Mouse (Mus musculus) intestine, embryonic 14.5 days (tissue): ENCODE measurements around the gene Ap1g2. TPM values are rescaled to one million over a fixed set of nuclear protein-coding genes. Genes with fewer than 3 reads are reported as not detected.

Experiments
- ATAC-seq: fragments of 200-750 bp; cut with Nextera tagmentation; replicated peaks from 2 replicates; pipeline ENCODE4 v1.8.0; 2017; ENCODE audit warnings: low read depth, moderate number of reproducible peaks, moderate TSS enrichment, moderate library complexity; ENCODE audit not compliant: low FRiP score, low TSS enrichment
- DNase-seq: peaks from one replicate; pipeline ENCODE4 v3.0.0-alpha.2; 2018; ENCODE audit warnings: low spot score
- H3K27ac ChIP-seq: fragments of 300-500 bp; sonication (generic); 2 replicates; pipeline ENCODE4 v1.5.1; 2014; ENCODE audit warnings: low read depth, mild to moderate bottlenecking, control low read depth
- H3K27me3 ChIP-seq: fragments of 300-500 bp; sonication (generic); replicated peaks from 2 replicates; pipeline ENCODE4 v1.6.1; 2014; ENCODE audit warnings: low read length, control low read depth; ENCODE audit not compliant: control insufficient read depth, insufficient read depth
- H3K36me3 ChIP-seq: fragments of 300-500 bp; sonication (generic); 2 replicates; pipeline ENCODE4 v1.6.1; 2014; ENCODE audit warnings: low read length, control low read depth; ENCODE audit not compliant: control insufficient read depth, insufficient read depth
- H3K4me1 ChIP-seq: fragments of 300-500 bp; sonication (generic); replicated peaks from 2 replicates; pipeline ENCODE4 v1.6.1; 2014; ENCODE audit warnings: low read length, control low read depth, mixed read lengths; ENCODE audit not compliant: control insufficient read depth, insufficient read depth
- H3K4me2 ChIP-seq: fragments of 300-500 bp; sonication (generic); 2 replicates; pipeline ENCODE4 v1.6.1; 2014; ENCODE audit warnings: low read length
- H3K4me3 ChIP-seq: fragments of 300-500 bp; sonication (generic); 2 replicates; pipeline ENCODE4 v1.5.1; 2014; ENCODE audit warnings: low read depth, low read length, control low read depth, mixed read lengths
- H3K9ac ChIP-seq: fragments of 300-500 bp; sonication (generic); 2 replicates; pipeline ENCODE4 v1.6.1; 2014; ENCODE audit warnings: mild to moderate bottlenecking, low read length
- H3K9me3 ChIP-seq: fragments of 300-500 bp; sonication (generic); 2 replicates; pipeline ENCODE4 v1.6.1; 2016; ENCODE audit warnings: low read length, control low read depth; ENCODE audit not compliant: control insufficient read depth
- WGBS: fragments of 180-500 bp; shearing (Covaris S2); extraction: QIAGEN DNeasy Blood & Tissue Kit; methylation state at CpG from one replicate; pipeline ENCODE4 v1.1.7; 2014; 5-methylcytosine and 5-hydroxymethylcytosine counted together
- polyA plus RNA-seq: library from polyadenylated mRNA; unstranded; fragments of >200 nt; fragmentation: Nextera tagmentation; extraction: Ambion mirVana; gene quantifications from 2 replicates; pipeline ENCODE4 v1.2.1, GENCODE M21; 2014

The Ap1g2 gene
- polyA plus RNA-seq, 1 experiment from 2014 or later: 49.8 TPM

DNA sequence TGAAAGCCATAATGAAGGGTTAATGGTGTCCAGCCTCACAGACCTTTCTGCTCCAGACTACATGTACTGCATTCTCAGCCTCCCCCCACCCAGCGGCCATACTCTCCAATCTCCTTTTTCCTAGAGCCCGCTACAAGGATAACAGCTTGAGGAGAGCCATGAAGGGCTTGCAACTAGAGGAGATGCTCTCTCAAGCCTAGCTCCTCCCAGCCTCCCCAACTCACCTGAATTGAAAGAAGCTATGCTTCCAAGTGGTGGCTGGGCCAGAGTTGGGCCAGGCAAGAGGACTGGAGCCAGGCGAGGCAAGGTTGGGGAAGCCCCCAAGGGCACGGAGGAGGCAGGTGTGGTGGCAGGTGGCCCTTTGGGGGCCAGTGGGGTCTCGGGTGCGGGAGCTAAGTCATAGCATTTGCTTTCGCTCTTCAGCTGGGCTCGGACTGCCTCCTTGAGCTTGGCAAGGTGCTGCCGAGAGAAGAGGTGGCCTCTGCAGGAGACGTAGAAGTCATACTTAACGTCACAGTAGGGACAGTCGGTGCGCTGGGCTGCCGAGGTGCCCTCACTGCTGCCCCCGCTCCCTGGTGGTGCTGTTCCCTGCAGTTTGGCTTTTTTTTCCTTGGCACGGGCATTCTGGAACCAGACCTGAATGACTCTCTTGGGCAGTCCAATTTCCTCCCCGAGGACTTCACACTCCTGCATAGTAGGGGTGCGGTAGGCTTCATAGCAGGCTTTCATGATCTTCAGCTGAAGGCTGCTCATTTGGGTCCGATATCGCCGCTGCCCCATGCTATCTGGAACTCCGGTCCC lies 42.6 kb downstream of the Ap1g2 start:
- no peak for ATAC-seq
- H3K9ac ChIP-seq: no peak overlapping the region
- H3K9me3 ChIP-seq: no peaks in the 10 kb centered on the region
- peaks cover 12% of the 10 kb centered on the region for H3K36me3 ChIP-seq
- peaks cover 11% of the 10 kb centered on the region for H3K4me1 ChIP-seq
- 82% methylated on average over 22 of the region's 22 CpGs for WGBS
- DNase-seq: no peak
- H3K27ac ChIP-seq: no peak overlapping the region
- no peak overlapping the region for H3K4me2 ChIP-seq
- H3K4me3 ChIP-seq: no peak overlapping the region
- no peaks in the 10 kb centered on the region for H3K27me3 ChIP-seq

- Histone ChIP-seq H3K9ac (no peak overlapping the region), H3K4me2 (peak overlapping the region; percentile 36; the same call in 1 of the 2 replicates), H3K27me3 (no peaks in the 10 kb centered on the region), H3K36me3 (peaks cover 12% of the 10 kb centered on the region), H3K4me3 (no peak overlapping the region), H3K9me3 (no peaks in the 10 kb centered on the region), H3K27ac (no peak overlapping the region), H3K4me1 (peaks cover 11% of the 10 kb centered on the region)
- ATAC-seq (no peak), DNase-seq (no peak)
- 82% methylated on average over 5 of the region's 5 CpGs for WGBS
Measured at GRCm38 (mm10) chr14:55063117-55063516, 43.3 kb downstream of the Ap1g2 start.

- DNase-seq (peak; percentile 59), ATAC-seq (0 out of 2 replicates have a peak, but pooled peaks have one; percentile 59)
- peaks cover 11% of the 10 kb centered on the region for H3K36me3 ChIP-seq
- 22% methylated on average over 17 of the region's 17 CpGs for WGBS
- H3K4me2 ChIP-seq: peak overlapping the region; percentile 36
- no peaks in the 10 kb centered on the region for H3K27me3 ChIP-seq
- no peak overlapping the region for H3K9ac ChIP-seq
- no peak overlapping the region for H3K4me3 ChIP-seq
- no peak overlapping the region for H3K27ac ChIP-seq
- peaks cover 11% of the 10 kb centered on the region for H3K4me1 ChIP-seq
- no peaks in the 10 kb centered on the region for H3K9me3 ChIP-seq
Measured at GRCm38 (mm10) chr14:55062626-55063025, 43.8 kb downstream of the Ap1g2 start.

DNA sequence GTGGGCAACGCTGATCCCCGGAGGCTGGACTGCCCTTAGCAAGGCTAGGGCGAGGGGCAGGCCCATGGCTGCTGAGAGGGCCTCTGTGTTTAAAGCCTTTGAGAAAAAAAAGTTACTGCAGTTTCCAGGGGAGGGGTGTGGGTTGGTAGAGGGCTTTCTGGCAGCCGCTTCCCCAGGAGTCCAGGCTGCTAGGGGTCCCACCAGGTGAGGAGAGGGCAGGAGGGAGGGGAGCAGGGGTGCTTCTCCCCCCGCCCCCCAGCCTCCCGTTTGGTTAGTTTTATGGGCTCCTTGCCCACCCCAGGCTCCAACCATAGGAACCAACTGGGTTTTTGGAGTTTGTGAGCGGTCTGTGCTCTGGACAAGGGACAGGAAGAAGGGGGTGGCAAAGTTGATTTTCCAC lies 44.5 kb downstream of the Ap1g2 start:
- Histone ChIP-seq H3K4me2 (no peak overlapping the region), H3K36me3 (peaks cover 6% of the 10 kb centered on the region), H3K9me3 (no peaks in the 10 kb centered on the region), H3K27ac (no peak overlapping the region), H3K4me3 (no peak overlapping the region), H3K9ac (no peak overlapping the region), H3K4me1 (peaks cover 11% of the 10 kb centered on the region), H3K27me3 (no peaks in the 10 kb centered on the region)
- ATAC-seq: no peak
- DNase-seq: no peak
- 33% methylated on average over 7 of the region's 7 CpGs for WGBS

DNA sequence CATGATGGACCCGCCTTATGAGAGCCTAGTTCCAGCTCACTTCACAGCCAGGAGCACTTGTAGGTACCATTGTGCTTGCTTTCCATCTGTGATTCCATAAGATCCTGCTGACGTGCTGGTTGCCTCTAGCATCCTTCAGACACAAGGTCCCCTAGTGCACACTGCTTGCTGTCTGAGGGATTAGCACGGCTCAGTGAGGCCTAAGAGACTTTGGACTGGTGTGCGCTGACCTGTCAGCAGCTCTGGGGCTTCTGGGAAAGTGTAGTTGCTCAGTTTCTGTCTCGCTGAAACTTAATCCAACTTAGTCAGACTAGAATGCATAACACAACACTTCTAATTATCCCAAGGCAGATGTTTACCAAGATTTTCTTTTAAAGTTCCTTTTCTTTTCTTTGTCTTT lies 46.5 kb downstream of the Ap1g2 start:
- 81% methylated on average over 5 of the region's 5 CpGs for WGBS
- no peak overlapping the region for H3K27ac ChIP-seq

GRCm38 (mm10) chr14:55059009-55059408 lies 47.4 kb downstream of the Ap1g2 start:
- no peaks in the 10 kb centered on the region for H3K27me3 ChIP-seq
- DNase-seq (no peak), ATAC-seq (no peak)
- no peaks in the 10 kb centered on the region for H3K9me3 ChIP-seq
- no peaks in the 10 kb centered on the region for H3K36me3 ChIP-seq
- no peak overlapping the region for H3K4me3 ChIP-seq
- peaks cover 11% of the 10 kb centered on the region for H3K4me1 ChIP-seq
- H3K4me2 ChIP-seq: no peak overlapping the region
- H3K27ac ChIP-seq: no peak overlapping the region
- H3K9ac ChIP-seq: no peak overlapping the region
- 81% methylated on average over 1 of the region's 1 CpGs for WGBS

More for the DNA sequence above, 46.5 kb downstream of the Ap1g2 start:
- Histone ChIP-seq H3K36me3 (no peaks in the 10 kb centered on the region), H3K4me3 (no peak overlapping the region), H3K4me2 (no peak overlapping the region), H3K4me1 (peaks cover 11% of the 10 kb centered on the region), H3K9me3 (no peaks in the 10 kb centered on the region), H3K27me3 (no peaks in the 10 kb centered on the region), H3K9ac (no peak overlapping the region)
- no peak for ATAC-seq
- no peak for DNase-seq

- DNase-seq (no peak), ATAC-seq (no peak)
- H3K4me2 ChIP-seq: no peak overlapping the region
- WGBS: 81% methylated on average over 11 of the region's 11 CpGs
- no peak overlapping the region for H3K9ac ChIP-seq
- no peak overlapping the region for H3K4me3 ChIP-seq
- H3K27ac ChIP-seq: no peak overlapping the region
- H3K9me3 ChIP-seq: no peaks in the 10 kb centered on the region
- H3K36me3 ChIP-seq: no peaks in the 10 kb centered on the region
- no peaks in the 10 kb centered on the region for H3K27me3 ChIP-seq
- H3K4me1 ChIP-seq: no peaks in the 10 kb centered on the region
Measured at GRCm38 (mm10) chr14:55055167-55055834, 51.1 kb downstream of the Ap1g2 start.

DNA sequence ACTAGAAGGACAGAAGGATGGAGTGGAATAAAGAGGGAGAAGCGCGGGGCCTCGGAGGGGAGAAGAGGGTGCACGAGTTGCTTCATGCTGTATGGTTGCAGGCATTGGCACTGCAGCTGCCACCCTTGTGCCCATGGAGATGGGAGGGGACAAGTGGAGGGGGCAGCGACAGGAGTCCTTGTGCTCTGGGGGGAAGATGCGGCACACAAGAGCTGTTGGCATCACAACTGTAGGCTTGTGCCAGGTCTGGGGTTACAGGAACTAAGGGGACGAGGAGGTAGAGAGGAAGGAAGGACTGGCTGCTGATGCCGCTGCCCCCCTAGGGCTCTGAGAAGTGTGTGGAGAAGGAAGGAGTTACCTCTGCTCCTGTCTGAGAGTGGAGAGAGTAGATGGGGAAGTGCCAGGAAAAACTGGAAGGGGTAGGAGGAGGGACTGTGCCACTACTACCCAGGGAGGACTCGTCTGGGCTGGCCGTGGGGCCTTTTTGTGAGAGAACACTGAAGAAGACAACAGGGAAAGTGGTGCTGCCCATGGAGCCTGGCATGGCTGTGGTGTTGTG lies 52.1 kb downstream of the Ap1g2 start:
- no peaks in the 10 kb centered on the region for H3K27me3 ChIP-seq
- WGBS: 85% methylated on average over 10 of the region's 10 CpGs
- no peaks in the 10 kb centered on the region for H3K36me3 ChIP-seq
- no peak overlapping the region for H3K4me3 ChIP-seq
- ATAC-seq (no peak), DNase-seq (no peak)
- no peaks in the 10 kb centered on the region for H3K9me3 ChIP-seq
- no peaks in the 10 kb centered on the region for H3K4me1 ChIP-seq
- H3K27ac ChIP-seq: no peak overlapping the region
- H3K4me2 ChIP-seq: no peak overlapping the region
- H3K9ac ChIP-seq: no peak overlapping the region
